In the genomic region with DNA sequence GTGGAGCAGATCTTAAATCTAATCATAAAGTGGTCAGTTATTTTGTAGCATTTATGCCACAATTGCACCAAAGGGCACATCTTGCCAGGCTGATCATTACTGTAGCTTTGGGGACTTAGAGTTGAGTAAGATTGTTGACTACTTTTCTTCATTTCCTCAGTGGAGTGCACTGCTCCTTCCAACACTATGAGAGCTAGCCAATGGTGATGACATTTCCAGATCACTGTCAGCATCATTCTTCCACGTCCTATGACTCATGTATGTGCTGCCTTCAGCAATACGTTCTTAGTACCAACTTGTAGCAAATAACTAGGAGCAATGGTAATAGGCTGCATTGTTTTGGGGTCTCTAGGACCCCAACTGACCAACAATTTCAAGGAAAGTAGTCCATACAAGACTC, we compare ENCODE assay signal across 20 mouse cellular contexts. TPM values are rescaled to one million over a fixed set of nuclear protein-coding genes. Genes with fewer than 3 reads are reported as not detected.
DNase-seq lines count a peak whose midpoint lies in the region.
"Had no signal": no experiment of that assay in that cellular context is flagged by ENCODE, and none has a peak within 500 bp of the region (broad histone marks: within the 10 kb centered on the region; RNA-seq: fewer than 3 reads in every experiment).

No protein-coding gene starts in this region.

- H3K9me3 ChIP-seq in embryonic facial prominence, embryonic 10.5 days = peaks cover 7% of the 10 kb centered on the region; the same call in 1 of the 2 replicates
- H3K9me3 ChIP-seq: embryonic facial prominence, embryonic 13.5 days; embryonic facial prominence, embryonic 15.5 days; G1E had no signal

- no peaks in the 10 kb centered on the region for H3K36me3 ChIP-seq in embryonic facial prominence, embryonic 10.5 days (replicated peaks)
- H3K36me3 ChIP-seq: embryonic facial prominence, embryonic 13.5 days; embryonic facial prominence, embryonic 15.5 days; forebrain, embryonic 10.5 days; G1E had no signal

- peak; percentile 26 to 49 for DNase-seq in heart, adult 18-20 months
- no peak for DNase-seq in heart, postnatal 4 days
- DNase-seq in NIH3T3 (ENCODE audit: low read depth) (peak; percentile 32), adipocyte (ENCODE audit: low spot score) (peak; percentile 70), MN1 (ENCODE audit: low spot score) (no peak)
- no peak for DNase-seq in spleen, adult 18-20 months
- DNase-seq in embryonic facial prominence, embryonic 10.5 days (ENCODE audit: low spot score) = no peak
- DNase-seq: adrenal gland, adult 8-10 months; B cell, adult 2 months; cerebellum, adult 11-12 months; cerebellum, adult 2 months; cerebellum, adult 9-10 months had no signal

- no peak overlapping the region for H3K4me3 ChIP-seq in embryonic facial prominence, embryonic 10.5 days
- H3K4me3 ChIP-seq: embryonic facial prominence, embryonic 13.5 days; embryonic facial prominence, embryonic 15.5 days; erythroblast, embryonic 14.5 days; forebrain, embryonic 10.5 days; forebrain, embryonic 12.5 days had no signal

- peaks cover 23% of the 10 kb centered on the region for H3K27me3 ChIP-seq in embryonic facial prominence, embryonic 10.5 days (replicated peaks; ENCODE audit: low read depth, poor library complexity, severe bottlenecking)
- H3K27me3 ChIP-seq: CH12.LX had no signal

- peaks cover 10% of the 10 kb centered on the region for H3K4me1 ChIP-seq in embryonic facial prominence, embryonic 10.5 days

- 88% methylated on average over 2 of the region's 2 CpGs for WGBS in embryonic facial prominence, embryonic 10.5 days

- H3K27ac ChIP-seq in embryonic facial prominence, embryonic 10.5 days (replicated peaks) = no peak overlapping the region
- H3K27ac ChIP-seq: embryonic facial prominence, embryonic 13.5 days; embryonic facial prominence, embryonic 15.5 days; forebrain, embryonic 10.5 days; forebrain, embryonic 12.5 days had no signal

RNA-seq across cellular contexts. Expression of a gene that starts 33.7 kb away (rescaled TPM):
- 1 to 10 TPM; 2.1 to 2.4 TPM for total RNA-seq in heart, adult 18-20 months (2021)
- 1 to 10 TPM; 3.2 to 3.3 TPM for total RNA-seq in heart, postnatal 4 days (2021)
- 2.6 and 4.5 TPM in 2 replicates for polyA plus RNA-seq in embryonic facial prominence, embryonic 10.5 days (2016; fragmentation: Nextera tagmentation; extraction: Ambion mirVana)
- polyA plus RNA-seq: CD4-positive, CD25-positive, alpha-beta regulatory T cell, adult 4 months; erythroblast, embryonic 14.5 days; G1E had no signal

Comparison
In these comparisons a context has a peak if more than half of its experiments do, and no peak if none do; other contexts are left out.
1. DNase-seq: peak in heart, adult 18-20 months (2 of 2), NIH3T3 (single experiment) and adipocyte (single experiment); none in heart, postnatal 4 days (single experiment), MN1 (single experiment), spleen, adult 18-20 months (0 of 2) and embryonic facial prominence, embryonic 10.5 days (single experiment).